Mouse (Mus musculus) layer of hippocampus, adult 8-10 months (tissue): ENCODE measurements around the gene Phrf1. TPM values are rescaled to one million over a fixed set of nuclear protein-coding genes. Genes with fewer than 3 reads are reported as not detected.

Source experiments
- DNase-seq, 2 experiments: peaks; one replicate each; pipeline ENCODE4 v3.0.0; 2022; ENCODE audit warnings: low spot score in 2 of 2
- microRNA-seq, 2 experiments: library from miRNA; unstranded; fragments of <30 nt; microRNA quantifications; one replicate each; pipeline ENCODE4 v1.2.0; 2022
- total RNA-seq, 4 experiments: library from RNA; stranded (reverse); gene quantifications; 2 replicates each; pipeline ENCODE4 v1.2.4; 2022

Phrf1 gene
- total RNA-seq, 4 experiments from 2014 or later, result 68.4 to 95.2 (median 79.3) TPM

DNA sequence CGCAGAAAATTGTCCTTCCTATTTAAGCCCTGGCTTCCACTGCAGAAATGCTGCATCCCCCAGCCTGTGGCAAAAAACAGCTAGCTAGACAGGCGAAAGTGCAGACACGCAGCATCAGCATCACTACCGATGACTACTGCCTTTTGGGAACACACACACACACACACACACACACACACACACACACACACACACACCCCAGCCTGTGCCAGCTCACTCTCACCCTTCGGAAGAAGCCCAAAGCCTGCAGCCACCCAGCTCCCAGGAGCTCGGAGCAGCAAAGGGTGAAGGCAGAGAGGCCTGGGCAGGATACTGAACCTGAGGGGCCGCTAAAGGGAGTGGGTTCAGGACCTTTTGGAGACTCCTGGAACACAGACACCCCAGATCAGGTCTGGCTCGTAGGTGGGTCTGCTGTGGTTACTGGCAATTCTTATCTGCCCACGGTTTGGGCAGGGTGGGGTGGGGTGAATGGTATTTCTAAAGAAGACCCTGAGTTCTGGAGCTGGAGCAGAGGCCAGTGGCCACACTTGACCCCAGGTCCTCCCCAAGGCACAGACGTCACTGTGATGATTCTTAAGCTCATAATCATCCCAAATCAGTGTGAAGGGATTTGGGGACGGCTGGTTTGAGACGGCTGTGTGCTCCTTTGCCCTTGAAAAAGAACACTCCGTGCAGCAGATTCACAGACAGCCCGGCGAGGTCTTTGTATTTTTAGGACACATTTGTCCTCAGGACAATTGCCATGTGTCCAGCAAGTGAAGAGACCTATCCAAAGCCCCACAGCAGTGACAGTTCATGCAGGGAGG is 64.2 kb downstream of the Phrf1 start:
- no peak for DNase-seq

DNA sequence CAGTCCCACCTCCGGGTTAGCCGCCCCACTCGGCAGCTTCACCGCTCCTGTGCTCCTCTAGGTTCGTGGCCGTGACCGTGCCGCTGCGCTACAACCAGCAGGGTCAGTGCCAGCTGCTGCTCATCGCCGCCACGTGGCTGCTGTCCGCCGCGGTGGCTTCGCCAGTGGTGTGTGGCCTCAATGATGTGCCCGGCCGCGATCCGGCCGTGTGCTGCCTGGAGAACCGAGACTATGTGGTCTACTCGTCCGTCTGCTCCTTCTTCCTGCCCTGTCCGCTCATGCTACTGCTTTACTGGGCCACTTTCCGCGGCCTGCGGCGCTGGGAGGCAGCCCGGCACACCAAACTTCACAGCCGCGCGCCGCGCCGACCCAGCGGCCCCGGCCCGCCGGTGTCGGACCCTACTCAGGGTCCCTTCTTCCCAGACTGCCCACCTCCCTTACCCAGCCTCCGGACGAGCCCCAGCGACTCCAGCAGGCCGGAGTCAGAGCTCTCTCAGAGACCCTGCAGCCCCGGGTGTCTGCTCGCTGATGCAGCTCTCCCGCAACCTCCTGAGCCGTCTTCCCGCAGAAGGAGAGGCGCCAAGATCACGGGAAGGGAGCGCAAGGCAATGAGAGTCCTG is 65.4 kb downstream of the Phrf1 start:
- DNase-seq, result no peak

DNA sequence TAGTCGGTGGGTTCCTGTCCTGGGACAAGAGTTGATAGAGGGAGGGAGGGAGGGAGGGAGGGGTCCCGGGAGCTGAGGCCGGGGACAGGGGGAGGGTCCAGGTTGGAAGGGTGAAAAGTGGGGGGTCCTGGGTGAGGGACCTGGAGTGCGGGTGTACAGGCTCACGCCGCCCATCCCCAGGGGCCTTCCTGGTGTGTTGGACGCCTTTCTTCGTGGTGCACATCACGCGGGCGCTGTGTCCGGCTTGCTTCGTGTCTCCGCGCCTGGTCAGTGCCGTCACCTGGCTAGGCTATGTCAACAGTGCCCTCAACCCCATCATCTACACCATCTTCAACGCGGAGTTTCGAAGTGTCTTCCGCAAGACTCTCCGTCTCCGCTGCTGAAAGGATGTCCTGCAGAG is 65.9 kb downstream of the Phrf1 start:
- DNase-seq, result no peak

DNA sequence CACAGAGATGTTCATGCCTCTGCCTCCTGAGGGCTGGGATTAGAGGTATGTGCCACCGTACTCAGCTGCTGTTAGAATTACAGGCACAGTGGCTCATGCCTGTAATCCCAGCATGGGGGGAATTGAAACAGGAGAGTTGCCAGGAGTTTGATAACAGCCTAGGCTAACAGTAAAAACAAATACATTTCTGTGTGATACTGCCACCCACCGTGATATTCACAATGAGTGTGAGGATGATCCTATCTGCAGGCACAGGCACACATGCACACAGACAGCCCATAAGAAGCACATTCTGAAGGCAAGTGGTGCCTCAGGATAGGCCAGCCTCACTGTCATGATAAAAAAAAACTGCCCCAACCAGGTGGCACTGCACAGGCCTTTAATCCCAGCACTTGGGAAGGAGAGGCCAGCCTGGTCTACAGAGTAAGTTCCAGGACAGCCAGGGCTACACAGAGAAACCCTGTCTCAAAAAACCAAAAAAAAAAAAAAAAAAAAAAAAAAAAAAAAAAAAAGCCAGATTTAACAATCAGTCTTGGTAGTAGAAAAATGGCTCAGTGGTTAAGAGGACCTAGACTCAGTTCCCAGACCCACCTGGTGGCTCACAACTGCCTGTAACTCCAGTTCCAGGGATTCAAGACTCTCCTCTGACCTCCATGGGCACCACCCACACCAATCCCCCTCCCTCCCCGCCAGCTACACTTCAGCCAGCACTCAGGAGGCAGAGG is 69.5 kb downstream of the Phrf1 start:
- DNase-seq, result no peak

DNA sequence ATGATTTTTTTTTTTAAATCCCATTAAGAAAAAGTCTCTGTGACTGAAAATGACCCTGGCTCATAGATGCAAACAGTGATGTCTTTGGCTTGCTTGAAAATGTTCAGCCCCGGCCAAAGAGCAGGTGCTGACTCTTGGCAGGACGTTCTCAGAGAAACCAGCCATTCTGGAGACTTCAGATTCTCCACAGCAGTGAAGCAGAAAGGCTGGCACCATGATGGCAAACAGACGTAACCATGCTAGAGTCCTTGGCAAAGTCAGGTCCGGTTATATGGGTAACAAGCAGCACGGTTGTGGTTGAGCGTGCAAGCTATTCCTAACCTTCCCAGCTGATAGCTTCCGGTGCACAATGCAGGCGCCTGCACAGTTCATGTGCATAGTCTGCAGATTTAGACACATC is 70.6 kb downstream of the Phrf1 start:
- no peak for DNase-seq

DNA sequence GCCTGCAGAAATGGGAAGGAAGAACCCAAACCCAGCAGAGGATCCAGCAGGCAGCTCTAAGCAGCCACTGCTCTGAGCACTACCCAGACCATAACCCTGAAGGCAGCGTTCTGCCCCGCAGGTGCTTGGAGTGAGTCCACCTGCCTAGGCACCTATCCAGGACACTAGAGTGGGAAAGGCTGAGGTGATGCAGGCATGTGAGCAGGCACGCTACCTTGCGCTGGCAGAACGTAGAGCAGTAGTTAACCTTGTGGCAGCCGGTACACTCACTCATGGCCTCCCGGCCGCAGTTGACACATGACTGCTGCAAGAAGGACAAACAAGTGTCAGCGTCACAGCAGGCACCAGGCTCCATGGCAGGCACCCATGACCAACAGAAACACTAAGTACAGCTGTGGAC is 72.8 kb downstream of the Phrf1 start:
- no peak for DNase-seq

DNA sequence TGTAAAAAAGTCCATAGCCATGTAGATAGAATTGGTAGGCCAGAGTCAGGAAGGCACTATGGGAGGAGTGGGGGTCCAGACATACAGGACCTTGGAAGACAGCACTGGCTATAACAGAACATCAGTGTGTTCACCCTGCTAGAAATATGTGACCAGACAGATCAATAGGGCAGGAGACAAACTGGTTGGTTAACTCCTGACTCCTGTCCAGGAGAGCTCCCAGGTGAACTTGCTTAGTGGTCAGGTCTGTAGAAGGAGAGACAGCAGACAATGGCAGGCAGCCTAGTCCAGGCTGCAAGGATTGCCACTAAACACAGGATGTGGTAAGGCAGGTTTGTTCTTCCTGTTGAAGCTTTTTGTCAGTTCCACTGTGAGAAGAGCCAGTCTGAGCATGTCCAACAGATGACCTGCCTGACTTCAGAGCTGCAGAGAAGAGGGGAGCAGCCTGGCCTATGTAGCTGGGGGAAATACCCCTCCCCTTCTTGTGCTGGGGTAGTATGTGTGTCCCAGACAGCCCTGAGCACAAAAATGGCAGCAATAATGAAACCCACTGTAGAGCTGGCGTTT is 74.2 kb downstream of the Phrf1 start:
- no peak for DNase-seq

DNA sequence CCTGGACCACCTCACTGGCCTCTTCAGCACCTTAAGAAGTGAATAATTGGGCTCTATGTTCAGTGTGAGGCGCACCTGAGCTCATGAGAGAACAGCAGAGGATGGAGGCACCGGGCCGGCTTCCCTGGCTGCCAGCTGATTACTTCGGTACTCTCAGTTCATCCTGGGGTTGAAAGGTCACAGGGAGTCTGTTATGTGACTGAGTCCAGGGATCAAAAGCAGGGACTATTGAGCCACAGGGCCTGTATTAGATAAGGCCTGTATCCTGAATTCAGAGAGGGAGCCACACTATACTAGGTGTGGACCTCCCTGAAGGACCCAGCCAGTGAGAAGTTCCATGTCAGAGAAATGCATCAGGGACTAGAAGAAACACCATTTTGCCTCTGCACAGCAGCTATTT is 76.0 kb downstream of the Phrf1 start:
- no peak for DNase-seq

Small RNA genes lying within 50 kb of the gene (microRNA-seq; reads per million reads assigned to microRNA genes)
- gene Mir210, result 26.5 to 125 reads per million in 2 experiments

Other genes with a start within 250 kb of the Phrf1 start
- 10 to 100 TPM in 3 of 4 experiments, 1 to 10 TPM in 1; 9.0 to 40.6 (median 20.8) TPM for gene Ifitm3, start 218.0 kb upstream of the Phrf1 start, total RNA-seq
- gene Ifitm6, start 210.9 kb upstream of the Phrf1 start, total RNA-seq, result 1 to 10 TPM in 1 of 4 experiments, not detected in 3; 1.1 TPM
- gene Gm17387, start 199.7 kb upstream of the Phrf1 start, total RNA-seq, result not detected
- 10 to 100 TPM; 72.5 to 87.3 (median 78.8) TPM for gene B4galnt4, start 167.7 kb upstream of the Phrf1 start, total RNA-seq
- gene Pkp3, start 150.6 kb upstream of the Phrf1 start, total RNA-seq, result not detected
- gene Sigirr, start 128.2 kb upstream of the Phrf1 start, total RNA-seq, result 1 to 10 TPM; 2.6 to 3.1 (median 2.9) TPM
- not detected for gene Ano9, start 111.0 kb upstream of the Phrf1 start, total RNA-seq
- 10 to 100 TPM; 39.5 to 57.5 (median 54.0) TPM for gene Ptdss2, start 106.4 kb upstream of the Phrf1 start, total RNA-seq
- gene Rnh1, start 55.9 kb upstream of the Phrf1 start, total RNA-seq, result 10 to 100 TPM; 37.5 to 49.4 (median 42.2) TPM
- gene Hras, start 34.8 kb upstream of the Phrf1 start, total RNA-seq, result 100 to 1,000 TPM; 181 to 211 (median 191) TPM
- 1 to 10 TPM; 3.6 to 5.6 (median 5.1) TPM for gene Lrrc56, start 34.6 kb upstream of the Phrf1 start, total RNA-seq
- gene Lmntd2, start 14.7 kb upstream of the Phrf1 start, total RNA-seq, result not detected
- 1 to 10 TPM in 2 of 4 experiments, under 1 TPM in 2; 0.71 to 2.0 (median 1.00) TPM for gene Rassf7, start 12.9 kb upstream of the Phrf1 start, total RNA-seq
- gene Irf7, start 37.7 kb downstream of the Phrf1 start, total RNA-seq, result 1 to 10 TPM in 2 of 4 experiments, under 1 TPM in 2; 0.85 to 3.8 (median 2.0) TPM
- not detected for gene Cdhr5, start 48.0 kb downstream of the Phrf1 start, total RNA-seq
- not detected for gene Sct, start 50.3 kb downstream of the Phrf1 start, total RNA-seq
- under 1 TPM in 1 of 4 experiments, not detected in 3; 0.27 TPM for gene Drd4, start 63.2 kb downstream of the Phrf1 start, total RNA-seq
- 10 to 100 TPM; 67.9 to 84.7 (median 78.5) TPM for gene Deaf1, start 98.9 kb downstream of the Phrf1 start, total RNA-seq
- 10 to 100 TPM; 32.4 to 36.5 (median 34.7) TPM for gene Tmem80, start 99.0 kb downstream of the Phrf1 start, total RNA-seq
- 1 to 10 TPM; 3.6 to 7.2 (median 6.4) TPM for gene Eps8l2, start 110.1 kb downstream of the Phrf1 start, total RNA-seq
- 100 to 1,000 TPM; 107 to 127 (median 116) TPM for gene Taldo1, start 163.4 kb downstream of the Phrf1 start, total RNA-seq
- gene Gatd1, start 185.4 kb downstream of the Phrf1 start, total RNA-seq, result 10 to 100 TPM; 36.8 to 41.3 (median 38.6) TPM
- gene Cend1, start 200.7 kb downstream of the Phrf1 start, total RNA-seq, result 100 to 1,000 TPM; 248 to 286 (median 272) TPM
- gene Slc25a22, start 209.1 kb downstream of the Phrf1 start, total RNA-seq, result 100 to 1,000 TPM; 295 to 343 (median 318) TPM
- gene Pidd1, start 215.2 kb downstream of the Phrf1 start, total RNA-seq, result 1 to 10 TPM; 1.1 to 2.0 (median 1.5) TPM
- gene Rplp2, start 218.6 kb downstream of the Phrf1 start, total RNA-seq, result 100 to 1,000 TPM; 490 to 734 (median 578) TPM
- gene Pnpla2, start 226.4 kb downstream of the Phrf1 start, total RNA-seq, result 10 to 100 TPM; 23.0 to 31.8 (median 24.3) TPM
- gene Cracr2b, start 232.3 kb downstream of the Phrf1 start, total RNA-seq, result 1 to 10 TPM; 4.0 to 5.8 (median 4.9) TPM
- 10 to 100 TPM; 27.3 to 42.2 (median 32.0) TPM for gene Cd151, start 238.6 kb downstream of the Phrf1 start, total RNA-seq
- gene Polr2l, start 246.3 kb downstream of the Phrf1 start, total RNA-seq, result 10 to 100 TPM; 32.4 to 40.6 (median 35.1) TPM
- 10 to 100 TPM; 14.7 to 38.7 (median 26.7) TPM for gene Tspan4, start 246.5 kb downstream of the Phrf1 start, total RNA-seq